Mouse (Mus musculus) adrenal gland, adult 2 months (tissue): ENCODE measurements at regions not wholly inside any gene's neighbourhood (a gene's known extent, or its start where the extent isn't known, plus 50 kb on each side); places are given as distances from the start of the nearest gene placed in this dataset.

Source experiments
- DNase-seq: peaks from one replicate; pipeline ENCODE4 v3.0.0; 2021

DNA sequence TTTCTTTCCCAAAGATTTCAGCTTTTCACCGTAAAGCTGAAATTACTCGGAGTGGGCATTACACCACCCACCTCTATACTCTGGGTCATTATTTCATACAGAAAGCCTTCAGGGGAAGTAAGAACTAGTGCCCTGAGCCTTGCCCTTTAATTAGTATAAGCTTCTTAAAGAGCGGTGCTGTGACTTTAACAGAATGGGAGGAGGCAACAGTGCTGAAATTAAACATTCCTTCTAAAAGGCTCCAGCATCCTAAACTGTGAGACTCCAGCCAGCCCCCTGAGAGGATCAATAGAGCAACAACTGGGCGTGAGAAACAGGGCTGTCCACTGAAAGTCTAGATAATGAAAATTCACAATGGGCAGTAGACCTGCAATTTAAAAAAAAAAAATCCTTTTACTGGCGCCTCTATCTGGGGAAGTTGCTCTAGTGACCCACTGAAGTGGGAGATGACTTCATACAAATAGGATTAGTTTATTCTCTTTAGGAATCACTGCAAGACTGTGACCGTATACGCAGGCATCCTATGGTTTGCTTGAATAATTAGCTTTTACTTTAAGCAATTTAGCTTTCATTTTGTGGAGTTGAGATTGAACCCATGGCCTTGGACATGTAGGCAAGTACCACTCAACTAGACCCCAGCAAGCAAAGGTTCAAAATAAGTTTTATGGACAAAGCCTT is 233.9 kb downstream of the Ube2cbp start:
- DNase-seq = no peak

DNA sequence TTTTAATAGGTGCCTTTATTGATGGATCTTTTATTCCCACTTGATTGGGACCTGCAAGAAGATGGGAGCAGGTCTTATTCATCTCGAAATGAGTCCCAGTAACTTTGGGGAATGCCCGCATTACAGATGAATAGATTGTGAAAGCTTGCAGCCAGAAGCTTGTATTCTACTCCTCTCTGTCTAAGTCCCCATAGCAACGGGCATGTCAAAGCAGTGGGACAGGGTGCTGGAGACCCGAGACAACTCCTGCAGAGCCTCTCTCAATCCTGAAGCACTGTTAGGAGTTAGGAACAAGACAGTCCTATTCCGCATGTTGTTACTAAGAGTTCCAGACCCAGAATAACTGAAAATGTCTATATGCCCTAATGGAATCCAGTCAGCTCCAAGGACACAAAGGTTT is 233.1 kb downstream of the Ube2cbp start:
- DNase-seq = no peak

DNA sequence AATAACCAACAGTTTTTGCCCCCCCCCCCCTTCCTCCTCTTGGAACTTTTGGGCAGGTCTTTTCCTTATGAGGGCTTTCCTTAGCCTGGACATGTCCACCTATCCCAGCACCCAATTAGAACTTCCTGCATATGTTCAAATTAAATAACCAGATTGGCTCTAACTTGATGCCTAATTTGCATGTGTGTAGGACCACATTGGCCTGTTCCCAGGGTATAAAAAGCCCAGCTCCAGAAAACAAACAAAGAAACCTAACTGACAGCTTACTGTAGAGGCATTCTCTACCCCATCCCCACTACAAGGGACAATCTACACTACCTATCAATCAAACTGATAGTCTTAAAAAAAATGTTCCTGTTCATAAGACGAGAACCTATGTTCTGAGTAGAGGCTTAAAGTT is 232.6 kb downstream of the Ube2cbp start:
- DNase-seq = no peak

DNA sequence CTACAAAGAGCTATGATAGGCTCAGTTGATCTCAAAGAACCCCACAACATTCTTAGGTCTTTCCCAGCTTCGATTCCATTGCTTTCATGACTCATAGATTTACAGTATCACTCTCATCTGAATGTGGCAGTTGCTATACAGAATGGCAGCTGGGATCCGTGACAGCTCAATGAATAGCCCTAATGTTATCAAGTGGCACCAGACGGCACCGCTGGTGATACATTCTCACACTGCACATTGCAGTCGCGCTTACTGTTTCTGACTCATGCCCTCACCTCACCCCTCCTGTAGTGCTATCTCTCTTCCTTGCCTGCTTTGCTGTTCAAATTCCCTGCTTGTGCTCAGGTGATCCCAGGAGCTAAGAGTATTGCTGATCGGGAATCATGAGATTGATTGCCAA is 231.0 kb downstream of the Ube2cbp start:
- no peak for DNase-seq

DNA sequence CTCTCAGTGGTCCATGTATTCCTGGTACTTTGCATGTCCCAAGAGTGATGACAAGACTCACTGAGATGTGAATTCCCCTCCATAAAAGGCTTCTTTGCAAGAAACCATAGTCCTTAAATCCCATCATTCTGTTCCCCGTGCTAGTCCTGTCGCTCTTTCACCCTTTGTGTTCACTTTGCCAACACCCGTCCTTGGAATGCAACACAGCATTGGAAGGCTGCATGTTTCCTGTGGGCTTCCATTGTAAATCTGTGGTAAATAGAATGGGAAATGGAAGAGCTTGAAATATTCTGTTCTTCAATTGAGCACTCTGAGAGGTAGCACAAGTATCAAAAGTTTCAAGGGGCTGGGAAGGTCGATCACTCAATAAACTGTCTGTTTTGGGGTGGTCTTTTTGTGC is 226.1 kb downstream of the Ube2cbp start:
- no peak for DNase-seq

DNA sequence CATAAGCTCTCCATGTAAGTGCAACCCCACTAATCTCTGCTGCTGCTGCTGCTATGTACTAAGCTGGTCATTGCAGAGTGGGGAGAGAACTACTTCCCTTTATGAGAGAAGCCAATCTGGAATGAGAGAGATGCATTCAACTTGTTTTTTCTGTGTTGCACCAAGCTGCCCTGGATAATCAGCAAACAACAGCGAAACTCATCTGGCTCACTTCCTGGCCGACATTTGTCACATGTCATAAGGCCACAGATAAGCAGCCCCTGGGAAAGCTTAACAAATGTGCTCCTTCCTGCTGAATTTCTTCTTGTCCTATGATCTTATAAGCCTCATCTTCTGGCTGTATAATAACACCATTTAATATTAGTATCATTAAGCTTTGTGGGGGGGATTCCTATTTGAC is 224.5 kb downstream of the Ube2cbp start:
- peak; percentile 1 for DNase-seq

DNA sequence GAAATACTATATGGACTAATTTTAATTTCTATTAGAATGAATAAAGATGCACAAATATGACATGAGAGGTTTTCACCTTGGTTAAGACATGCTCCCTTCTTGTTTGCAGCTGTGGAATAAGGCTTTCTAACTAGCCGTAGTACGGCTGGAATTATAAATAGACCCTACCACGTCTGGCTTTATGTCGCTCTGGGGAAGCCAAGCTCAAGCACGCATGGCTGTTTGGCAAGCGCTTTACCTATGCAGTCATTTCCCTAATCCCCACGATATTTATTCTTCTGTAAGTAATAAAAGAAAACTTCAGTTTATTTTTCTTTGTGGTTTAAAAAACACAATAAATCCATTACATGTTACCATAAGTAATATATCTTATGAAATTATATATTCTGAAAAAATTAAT is 223.9 kb downstream of the Ube2cbp start:
- no peak for DNase-seq

DNA sequence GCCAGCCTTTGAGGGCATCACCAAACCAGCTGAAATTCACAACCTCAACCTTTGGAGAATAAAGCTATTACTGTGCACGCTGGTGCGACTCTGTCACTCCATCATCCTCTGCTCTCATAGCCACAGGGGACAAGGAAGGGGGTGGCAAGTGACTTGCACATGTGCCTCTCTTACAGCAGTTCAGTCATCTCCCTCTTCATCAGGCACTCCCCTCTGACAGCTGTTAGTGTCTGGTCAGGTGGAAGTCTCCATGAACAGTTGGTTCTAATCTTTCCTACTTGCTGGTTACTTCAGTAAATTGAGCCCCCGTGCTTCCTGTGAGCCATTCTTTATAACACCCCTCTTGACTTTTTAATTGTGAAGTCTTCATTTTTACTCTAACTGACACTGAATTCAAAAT is 214.6 kb downstream of the Ube2cbp start:
- no peak for DNase-seq

DNA sequence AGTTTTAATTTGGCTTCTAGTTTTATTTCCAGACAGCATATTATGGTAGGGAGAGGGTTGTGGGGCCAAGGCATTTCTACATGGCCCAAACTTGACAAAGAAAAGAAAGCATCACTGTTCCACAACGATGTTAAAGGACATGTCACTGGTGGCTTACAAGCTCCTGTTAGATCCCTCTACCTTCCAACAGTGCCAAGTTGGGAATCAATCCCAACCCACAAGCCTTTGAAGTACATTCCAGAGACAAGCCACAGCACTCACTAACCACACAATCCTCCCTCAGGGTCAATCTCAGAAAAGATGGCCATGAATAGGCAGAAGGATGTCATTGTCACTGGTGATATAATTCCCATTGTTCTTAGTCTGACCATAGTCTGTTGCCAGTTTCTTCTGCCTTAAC is 213.4 kb downstream of the Ube2cbp start:
- DNase-seq = peak; percentile 34
